Mouse (Mus musculus): ENCODE results near the gene Alox12e.

GRCm38 (mm10) chr11:70319614-70320013 lies 2.8 kb downstream of the Alox12e start:
- TF ChIP-seq CTCF (IDR thresholded peaks at IDR 0.05; ENCODE audit: extremely low read depth, insufficient read depth, low read length), result no peak
- no peak for TF ChIP-seq POLR2A (IDR thresholded peaks at IDR 0.05; ENCODE audit: extremely low read depth, insufficient read depth, low read length)
